Mouse (Mus musculus) neural tube, embryonic 10.5 days (tissue): ENCODE data around the gene Lgalsl.

Source experiments
- DNase-seq: peaks from one replicate; pipeline ENCODE4 v3.0.0-alpha.2; 2017; ENCODE audit warnings: low spot score; ENCODE audit errors: extremely low spot score

The Lgalsl gene

GRCm38 (mm10) chr11:20830686-20831505 is at the start of gene Lgalsl:
TSS of gene Lgalsl (minus strand) at chr11:20831056.
- DNase-seq = peak; percentile 81

- DNase-seq = no peak
Observed at GRCm38 (mm10) chr11:20878644-20879043, 47.8 kb upstream of the Lgalsl start.

- no peak for DNase-seq
Observed at GRCm38 (mm10) chr11:20877578-20878096, 46.8 kb upstream of the Lgalsl start.

- DNase-seq = no peak
Observed at GRCm38 (mm10) chr11:20873386-20873785, 42.5 kb upstream of the Lgalsl start.

- no peak for DNase-seq
Observed at GRCm38 (mm10) chr11:20872911-20873310, 42.1 kb upstream of the Lgalsl start.

- no peak for DNase-seq
Observed at GRCm38 (mm10) chr11:20872444-20872843, 41.6 kb upstream of the Lgalsl start.

- no peak for DNase-seq
Observed at GRCm38 (mm10) chr11:20869927-20870326, 39.1 kb upstream of the Lgalsl start.

GRCm38 (mm10) chr11:20865450-20865849 is 34.6 kb upstream of the Lgalsl start:
- DNase-seq = no peak

- DNase-seq = no peak
Observed at GRCm38 (mm10) chr11:20864647-20865046, 33.8 kb upstream of the Lgalsl start.

- no peak for DNase-seq
Observed at GRCm38 (mm10) chr11:20862101-20862500, 31.2 kb upstream of the Lgalsl start.

- DNase-seq = no peak
Observed at GRCm38 (mm10) chr11:20860351-20860750, 29.5 kb upstream of the Lgalsl start.

GRCm38 (mm10) chr11:20859858-20860257 is 29.0 kb upstream of the Lgalsl start:
- no peak for DNase-seq

- DNase-seq = peak; percentile 35
Observed at GRCm38 (mm10) chr11:20858921-20859668, 28.2 kb upstream of the Lgalsl start.

- DNase-seq = no peak
Observed at GRCm38 (mm10) chr11:20857921-20858320, 27.1 kb upstream of the Lgalsl start.

GRCm38 (mm10) chr11:20854032-20854741 is 23.3 kb upstream of the Lgalsl start:
- DNase-seq = no peak

- no peak for DNase-seq
Observed at GRCm38 (mm10) chr11:20850196-20850595, 19.3 kb upstream of the Lgalsl start.

GRCm38 (mm10) chr11:20849403-20849802 is 18.5 kb upstream of the Lgalsl start:
- no peak for DNase-seq

GRCm38 (mm10) chr11:20837366-20837765 is 6.5 kb upstream of the Lgalsl start:
- no peak for DNase-seq

GRCm38 (mm10) chr11:20831600-20832137 is 813 bp upstream of the Lgalsl start:
- no peak for DNase-seq

GRCm38 (mm10) chr11:20829993-20830685 is 717 bp downstream of the Lgalsl start:
- DNase-seq = peak; percentile 73
